Mouse (Mus musculus) heart, embryonic 11.5 days (tissue): ENCODE measurements around the gene Gpnmb. TPM values are rescaled to one million over a fixed set of nuclear protein-coding genes. Genes with fewer than 3 reads are reported as not detected.

ENCODE experiments used
- ATAC-seq: fragments of 200-750 bp; cut with Nextera tagmentation; replicated peaks from 2 replicates; pipeline ENCODE4 v1.8.0; 2017; ENCODE audit warnings: moderate library complexity; ENCODE audit not compliant: insufficient number of reproducible peaks, low FRiP score, low TSS enrichment
- H3K27ac ChIP-seq: fragments of 300-500 bp; sonication (generic); 2 replicates; pipeline ENCODE4 v1.5.1; 2014; ENCODE audit warnings: mild to moderate bottlenecking, low read depth, low read length
- H3K27me3 ChIP-seq: fragments of 300-500 bp; sonication (generic); 2 replicates; pipeline ENCODE4 v1.6.1; 2014; ENCODE audit warnings: mild to moderate bottlenecking, low read length, mixed read lengths; ENCODE audit not compliant: control insufficient read depth, insufficient read depth
- H3K36me3 ChIP-seq: fragments of 300-500 bp; sonication (generic); 2 replicates; pipeline ENCODE4 v1.6.1; 2014; ENCODE audit warnings: mild to moderate bottlenecking, low read length, moderate library complexity, mixed read lengths; ENCODE audit not compliant: control insufficient read depth, insufficient read depth
- H3K4me1 ChIP-seq: fragments of 300-500 bp; sonication (generic); 2 replicates; pipeline ENCODE4 v1.6.1; 2014; ENCODE audit warnings: low read length; ENCODE audit not compliant: control insufficient read depth, insufficient read depth
- H3K4me2 ChIP-seq: fragments of 300-500 bp; sonication (generic); 2 replicates; pipeline ENCODE4 v1.6.1; 2014; ENCODE audit warnings: mild to moderate bottlenecking, moderate library complexity
- H3K4me3 ChIP-seq: fragments of 300-500 bp; sonication (generic); 2 replicates; pipeline ENCODE4 v1.5.1; 2014; ENCODE audit warnings: low read depth, low read length
- H3K9ac ChIP-seq: fragments of 300-500 bp; sonication (generic); 2 replicates; pipeline ENCODE4 v1.6.1; 2014; ENCODE audit warnings: mild to moderate bottlenecking, low read depth, low read length, moderate library complexity
- H3K9me3 ChIP-seq: fragments of 300-500 bp; sonication (generic); replicated peaks from 2 replicates; pipeline ENCODE4 v1.6.1; 2016; ENCODE audit warnings: low read length; ENCODE audit not compliant: control insufficient read depth
- WGBS: fragments of 180-500 bp; shearing (Covaris S2); extraction: QIAGEN DNeasy Blood & Tissue Kit; methylation state at CpG from one replicate; pipeline ENCODE4 v1.1.7; 2014; ENCODE audit not compliant: insufficient replicate concordance; 5-methylcytosine and 5-hydroxymethylcytosine counted together
- polyA plus RNA-seq: library from polyadenylated mRNA; unstranded; fragments of >200 nt; fragmentation: Nextera tagmentation; extraction: Ambion mirVana; gene quantifications from 2 replicates; pipeline ENCODE4 v1.2.1, GENCODE M21; 2014

The Gpnmb gene
- polyA plus RNA-seq, 1 experiment from 2014 or later: 0.09 TPM

DNA sequence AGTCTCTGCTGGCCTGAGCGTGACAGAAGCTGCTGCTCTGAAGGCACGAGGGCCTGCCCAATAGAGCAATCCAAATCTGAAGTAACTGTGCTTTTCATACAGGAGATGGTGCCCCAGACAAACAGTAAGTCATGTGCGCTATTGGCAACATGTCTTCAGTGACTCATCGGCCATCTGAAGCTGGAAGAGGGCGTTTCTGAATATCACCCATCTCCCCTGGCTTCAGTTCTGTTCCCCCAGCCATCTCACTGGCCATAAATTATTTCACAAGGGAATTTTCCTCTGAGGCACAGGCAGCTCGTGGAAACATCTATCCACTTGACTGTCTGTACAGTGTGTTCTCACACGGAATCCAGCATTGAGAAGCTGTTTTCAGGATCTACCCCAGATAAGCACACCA is 60.1 kb downstream of the Gpnmb start:
- H3K27ac ChIP-seq: peak overlapping the region; percentile 67; the same call in 1 of the 2 replicates
- no peak for ATAC-seq
- WGBS: 83% methylated on average over 7 of the region's 7 CpGs
- H3K27me3 ChIP-seq: no peaks in the 10 kb centered on the region
- no peak overlapping the region for H3K4me3 ChIP-seq
- peaks cover 15% of the 10 kb centered on the region for H3K36me3 ChIP-seq
- peak overlapping the region; percentile 6; the same call in 1 of the 2 replicates for H3K4me2 ChIP-seq
- H3K9ac ChIP-seq: no peak overlapping the region
- H3K9me3 ChIP-seq: no peaks in the 10 kb centered on the region
- H3K4me1 ChIP-seq: peaks cover 40% of the 10 kb centered on the region

DNA sequence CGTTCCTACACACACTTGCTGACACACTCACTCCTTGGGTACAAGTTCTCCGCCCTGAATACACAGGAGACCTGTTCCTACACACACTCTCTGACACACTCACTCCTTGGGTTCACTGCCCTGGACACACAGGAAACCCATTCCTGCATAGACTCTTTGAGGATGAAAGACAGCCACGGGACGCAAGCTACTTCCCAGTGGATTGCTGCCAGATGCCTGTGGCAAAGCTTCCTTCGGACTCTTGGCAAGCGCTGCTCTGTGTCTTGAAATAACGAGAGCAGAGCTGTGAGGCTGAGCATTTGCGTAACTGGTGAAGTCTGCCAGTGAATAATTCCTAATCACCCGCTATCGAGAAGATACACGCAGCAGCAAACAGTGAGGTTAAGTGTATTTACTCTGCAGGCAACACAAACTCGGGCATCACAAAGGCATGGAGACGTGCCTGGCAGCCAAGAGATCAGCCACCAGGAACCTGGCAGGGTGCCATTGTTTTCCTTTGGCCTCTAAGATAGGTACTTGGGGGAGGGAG is 60.7 kb downstream of the Gpnmb start:
- peak overlapping the region; percentile 31; the same call in 1 of the 2 replicates for H3K4me2 ChIP-seq
- peak overlapping the region; percentile 67; the same call in 1 of the 2 replicates for H3K27ac ChIP-seq
- ATAC-seq: 0 out of 2 replicates have a peak, but pooled peaks have one; percentile 39
- H3K27me3 ChIP-seq: no peaks in the 10 kb centered on the region
- H3K4me1 ChIP-seq: peaks cover 40% of the 10 kb centered on the region
- no peaks in the 10 kb centered on the region for H3K9me3 ChIP-seq
- peaks cover 12% of the 10 kb centered on the region for H3K36me3 ChIP-seq
- no peak overlapping the region for H3K4me3 ChIP-seq
- H3K9ac ChIP-seq: no peak overlapping the region
- WGBS: 63% methylated on average over 13 of the region's 13 CpGs

DNA sequence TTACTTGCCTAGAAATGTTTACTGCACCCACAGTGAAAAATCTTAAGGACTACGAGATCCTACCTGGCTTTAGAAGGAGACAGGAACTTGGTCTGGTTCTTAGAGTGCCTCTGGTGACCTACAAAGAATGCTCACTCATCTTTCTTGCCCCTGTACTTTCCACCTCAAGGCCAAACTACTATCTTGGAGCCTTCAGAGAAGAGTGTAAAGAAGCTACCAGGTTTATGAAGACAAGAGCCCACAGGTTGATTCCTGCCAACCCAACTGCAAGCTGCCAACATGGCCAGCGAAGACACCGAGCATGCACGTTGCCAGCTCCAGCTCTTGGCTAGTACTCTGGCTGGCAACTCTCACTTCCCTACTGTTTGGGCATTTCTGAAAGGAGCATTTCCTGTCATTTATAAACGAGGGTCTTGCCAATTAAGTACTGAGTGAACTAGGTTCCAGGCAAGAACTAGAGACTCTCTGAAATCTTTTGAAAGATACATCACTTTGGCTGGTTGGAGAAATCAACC is 61.3 kb downstream of the Gpnmb start:
- ATAC-seq: no peak
- no peak overlapping the region for H3K4me3 ChIP-seq
- H3K9ac ChIP-seq: no peak overlapping the region
- peaks cover 40% of the 10 kb centered on the region for H3K4me1 ChIP-seq
- peaks cover 13% of the 10 kb centered on the region for H3K36me3 ChIP-seq
- WGBS: 82% methylated on average over 5 of the region's 5 CpGs
- no peaks in the 10 kb centered on the region for H3K27me3 ChIP-seq
- H3K4me2 ChIP-seq: peak overlapping the region; percentile 31; the same call in 1 of the 2 replicates
- no peaks in the 10 kb centered on the region for H3K9me3 ChIP-seq
- H3K27ac ChIP-seq: peak overlapping the region; percentile 67; the same call in 1 of the 2 replicates

DNA sequence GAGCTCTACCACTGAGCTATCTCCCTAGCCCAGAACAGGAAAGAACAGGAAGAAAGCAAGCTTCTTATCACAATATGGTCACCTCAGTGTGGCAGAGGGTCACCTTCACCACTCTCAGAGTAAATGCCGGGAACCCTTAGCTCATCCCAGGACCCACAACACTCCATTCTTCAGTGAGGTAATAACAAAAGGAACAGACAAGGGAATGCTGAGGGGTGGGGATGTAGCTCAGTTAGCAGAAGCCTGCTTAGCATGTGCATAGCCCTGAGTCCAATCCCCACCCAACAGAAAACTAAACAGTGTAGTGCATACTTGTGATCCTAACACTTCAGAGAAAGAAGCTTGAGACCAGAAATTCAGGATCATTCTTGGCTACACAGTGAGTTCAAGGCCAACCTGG is 62.7 kb downstream of the Gpnmb start:
- Histone ChIP-seq H3K27me3 (no peaks in the 10 kb centered on the region), H3K4me2 (no peak overlapping the region), H3K4me3 (no peak overlapping the region), H3K36me3 (peaks cover 12% of the 10 kb centered on the region), H3K9ac (no peak overlapping the region), H3K27ac (no peak overlapping the region), H3K9me3 (no peaks in the 10 kb centered on the region), H3K4me1 (peaks cover 40% of the 10 kb centered on the region)
- ATAC-seq: no peak
- 41% methylated on average over 1 of the region's 1 CpGs for WGBS

DNA sequence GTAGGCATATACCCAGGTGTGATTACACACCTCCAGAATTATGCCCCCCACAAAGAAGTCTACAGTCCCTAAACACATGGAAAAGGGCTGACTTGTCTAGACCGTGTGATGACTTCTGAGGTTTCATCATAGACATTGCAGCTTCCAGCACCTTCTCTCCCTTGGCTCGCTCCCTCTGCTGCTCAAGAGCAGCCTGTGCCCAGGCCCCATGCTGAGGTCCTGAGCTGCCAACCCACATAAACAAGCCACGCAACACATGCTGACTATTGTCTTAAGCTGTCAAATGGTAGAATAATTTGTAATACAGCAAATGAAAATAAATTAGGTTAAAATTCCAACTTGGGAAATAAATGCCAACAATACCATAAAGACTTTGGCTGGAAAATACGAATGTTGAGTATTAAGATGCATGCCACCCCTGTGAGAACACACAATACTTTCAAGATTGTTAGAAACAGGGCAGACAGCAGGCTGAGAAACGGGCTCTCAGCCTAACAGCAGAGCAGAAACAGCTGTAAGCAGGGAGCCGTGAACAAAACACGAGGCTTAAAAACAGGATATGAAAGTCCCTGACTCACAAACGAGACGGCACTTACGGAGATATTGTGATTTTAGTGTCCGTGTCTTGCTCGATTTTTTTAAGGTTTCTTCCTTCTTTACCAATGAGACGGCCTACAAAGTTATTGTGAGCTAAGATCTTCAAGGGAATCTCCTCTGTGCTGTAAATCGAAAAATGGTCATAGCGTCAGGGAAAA is 70.6 kb downstream of the Gpnmb start:
- H3K4me3 ChIP-seq: no peak overlapping the region
- H3K27ac ChIP-seq: no peak overlapping the region
- 87% methylated on average over 15 of the region's 15 CpGs for WGBS
- peaks cover 31% of the 10 kb centered on the region for H3K36me3 ChIP-seq
- peaks cover 8% of the 10 kb centered on the region; the same call in 1 of the 2 replicates for H3K4me1 ChIP-seq
- no peak for ATAC-seq
- no peak overlapping the region for H3K9ac ChIP-seq
- no peaks in the 10 kb centered on the region for H3K27me3 ChIP-seq
- no peaks in the 10 kb centered on the region for H3K9me3 ChIP-seq
- H3K4me2 ChIP-seq: no peak overlapping the region

DNA sequence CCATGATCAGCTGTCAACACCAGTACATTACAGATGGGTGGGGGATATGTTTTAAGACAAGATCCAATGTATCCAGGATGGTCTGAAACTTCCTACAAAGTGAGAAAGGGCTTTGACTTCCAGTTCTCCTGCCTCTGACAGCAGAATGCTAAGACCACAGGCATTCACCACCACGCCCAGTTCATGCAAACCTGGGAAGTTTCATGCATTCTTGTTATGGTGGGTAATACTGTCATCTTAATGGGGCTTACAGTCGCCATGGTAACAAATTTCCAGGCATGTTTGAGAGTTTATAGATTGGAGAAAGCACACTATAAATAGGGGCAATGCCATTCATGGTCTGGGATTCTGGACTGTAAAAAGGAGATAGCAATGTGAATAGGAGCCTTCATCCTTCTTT is 72.8 kb downstream of the Gpnmb start:
- Histone ChIP-seq H3K36me3 (peaks cover 22% of the 10 kb centered on the region), H3K27me3 (no peaks in the 10 kb centered on the region), H3K27ac (no peak overlapping the region), H3K4me3 (no peak overlapping the region), H3K4me1 (peaks cover 8% of the 10 kb centered on the region; the same call in 1 of the 2 replicates), H3K9ac (no peak overlapping the region), H3K9me3 (no peaks in the 10 kb centered on the region), H3K4me2 (no peak overlapping the region)
- 78% methylated on average over 2 of the region's 2 CpGs for WGBS
- no peak for ATAC-seq

DNA sequence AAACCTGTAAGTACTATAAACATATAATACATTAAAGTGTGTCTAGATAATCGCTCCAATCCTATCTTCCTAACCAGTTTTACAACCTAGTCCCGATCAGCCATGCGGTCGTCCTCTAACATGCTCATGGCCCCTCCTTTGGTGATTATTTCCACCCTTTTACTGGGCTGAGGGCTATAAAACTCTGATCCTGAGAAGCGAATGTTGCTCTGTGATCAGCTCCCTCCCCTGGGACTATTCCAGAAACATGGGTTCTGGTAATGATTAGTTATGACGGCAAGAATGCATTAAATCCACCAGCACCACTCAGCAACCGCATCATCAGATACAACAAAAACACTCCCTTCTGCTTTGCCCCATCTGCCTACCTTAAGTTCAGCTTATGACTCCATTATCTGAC is 77.5 kb downstream of the Gpnmb start:
- Histone ChIP-seq H3K9me3 (no peaks in the 10 kb centered on the region), H3K27ac (no peak overlapping the region), H3K9ac (no peak overlapping the region), H3K4me2 (no peak overlapping the region), H3K4me1 (peaks cover 8% of the 10 kb centered on the region; the same call in 1 of the 2 replicates), H3K4me3 (no peak overlapping the region), H3K36me3 (peaks cover 5% of the 10 kb centered on the region; the same call in 1 of the 2 replicates), H3K27me3 (no peaks in the 10 kb centered on the region)
- WGBS: 92% methylated on average over 7 of the region's 7 CpGs
- ATAC-seq: no peak

DNA sequence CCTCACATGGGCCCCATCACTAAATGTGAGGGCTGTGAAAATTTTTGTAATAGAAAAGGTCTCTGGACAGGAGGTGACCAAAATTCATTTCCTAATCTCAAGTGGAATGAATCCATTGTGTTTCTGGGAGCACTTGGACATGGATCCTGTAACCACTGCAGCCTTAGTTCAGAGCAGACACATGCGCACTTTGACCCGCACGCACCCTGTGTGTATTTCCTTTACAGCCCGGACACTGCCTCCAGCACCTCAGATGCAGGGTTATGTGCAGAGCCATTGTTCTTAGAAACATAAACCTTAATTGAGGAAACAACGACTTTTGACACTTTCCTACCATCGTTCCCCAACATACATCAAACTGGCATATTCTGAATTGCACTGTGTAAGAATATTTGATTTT is 78.1 kb downstream of the Gpnmb start:
- Histone ChIP-seq H3K9ac (no peak overlapping the region), H3K9me3 (no peaks in the 10 kb centered on the region), H3K36me3 (0 out of 2 replicates have a peak, but pooled peaks cover 4% of the 10 kb centered on the region), H3K27me3 (no peaks in the 10 kb centered on the region), H3K4me3 (no peak overlapping the region), H3K4me1 (peaks cover 8% of the 10 kb centered on the region; the same call in 1 of the 2 replicates), H3K27ac (no peak overlapping the region), H3K4me2 (no peak overlapping the region)
- no peak for ATAC-seq
- WGBS: 88% methylated on average over 6 of the region's 6 CpGs
